Mouse (Mus musculus) ES-Bruce4 (cell line): ENCODE results near the gene Gm47955. TPM values are rescaled to one million over a fixed set of nuclear protein-coding genes. Genes with fewer than 3 reads are reported as not detected.
"Not testable (repeated sequence)": the region's sequence is repeated elsewhere in the genome, so short reads cannot be mapped to it uniquely, and the experiment has no call there.

Experiments used
- H3K27ac ChIP-seq: 2 replicates; pipeline ENCODE4 v1.5.1; 2012; ENCODE audit warnings: low read length, inconsistent platforms; ENCODE audit not compliant: insufficient read depth
- H3K27me3 ChIP-seq: 2 replicates; pipeline ENCODE4 v1.6.1; 2012; ENCODE audit warnings: mild to moderate bottlenecking, low read length, inconsistent platforms; ENCODE audit not compliant: control insufficient read depth, poor library complexity, insufficient read depth, severe bottlenecking
- H3K36me3 ChIP-seq: 2 replicates; pipeline ENCODE4 v1.6.1; 2012; ENCODE audit warnings: inconsistent platforms, mild to moderate bottlenecking, low read length, moderate library complexity; ENCODE audit not compliant: control insufficient read depth, poor library complexity, insufficient read depth, severe bottlenecking
- H3K4me1 ChIP-seq: one replicate; pipeline ENCODE4 v1.8.1; 2011; ENCODE audit warnings: low read length; ENCODE audit not compliant: control insufficient read depth, insufficient read depth
- H3K4me3 ChIP-seq: 2 replicates; pipeline ENCODE4 v1.5.1; 2011; ENCODE audit warnings: low read depth, mild to moderate bottlenecking, low read length
- H3K9ac ChIP-seq: 2 replicates; pipeline ENCODE4 v1.6.1; 2012; ENCODE audit warnings: low read depth, mild to moderate bottlenecking, inconsistent platforms; ENCODE audit not compliant: poor library complexity, severe bottlenecking
- H3K9me3 ChIP-seq: replicated peaks from 2 replicates; pipeline ENCODE4 v1.6.1; 2012; ENCODE audit warnings: mild to moderate bottlenecking, low read length, inconsistent platforms; ENCODE audit not compliant: control insufficient read depth, poor library complexity, insufficient read depth, severe bottlenecking
- CTCF ChIP-seq: IDR thresholded peaks from one replicate; pipeline ENCODE4 v1.8.1; 2011; ENCODE audit warnings: low read depth, low read length
- EP300 ChIP-seq: IDR thresholded peaks from 2 replicates; pipeline ENCODE4 v1.6.1; 2011; ENCODE audit warnings: low read depth, low read length; ENCODE audit not compliant: insufficient read depth
- POLR2A ChIP-seq: IDR thresholded peaks from one replicate; pipeline ENCODE4 v1.8.1; 2011; ENCODE audit warnings: low read length; ENCODE audit not compliant: insufficient read depth
- polyA plus RNA-seq: library from polyadenylated mRNA; stranded (reverse); fragments of >200 nt; gene quantifications from 2 replicates; pipeline ENCODE4 v1.2.4, GENCODE M21; 2011; ENCODE audit warnings: low read depth; ENCODE audit not compliant: missing spikeins, insufficient read depth, insufficient read length

Gm47955 gene
- polyA plus RNA-seq = not detected in 2 replicates

GRCm38 (mm10) chr1:82959870-82960385, at the start of gene Gm47955:
Gene Gm47955 (plus strand): TSS chr1:82960286.
- Histone ChIP-seq H3K9me3 (0 out of 2 replicates have a peak, but pooled peaks cover 3% of the 10 kb centered on the region), H3K27me3 (no peaks in the 10 kb centered on the region), H3K27ac (no peak within 1 kb of the TSS), H3K4me3 (peak within 1 kb of the TSS; percentile 73), H3K9ac (no peak within 1 kb of the TSS), H3K36me3 (no peaks in the 10 kb centered on the region), H3K4me1 (no peaks in the 10 kb centered on the region)
- peak; percentile 70; the same call in 1 of the 2 replicates for TF ChIP-seq EP300
- peak; percentile 26 for TF ChIP-seq CTCF
- no peak for TF ChIP-seq POLR2A

DNA sequence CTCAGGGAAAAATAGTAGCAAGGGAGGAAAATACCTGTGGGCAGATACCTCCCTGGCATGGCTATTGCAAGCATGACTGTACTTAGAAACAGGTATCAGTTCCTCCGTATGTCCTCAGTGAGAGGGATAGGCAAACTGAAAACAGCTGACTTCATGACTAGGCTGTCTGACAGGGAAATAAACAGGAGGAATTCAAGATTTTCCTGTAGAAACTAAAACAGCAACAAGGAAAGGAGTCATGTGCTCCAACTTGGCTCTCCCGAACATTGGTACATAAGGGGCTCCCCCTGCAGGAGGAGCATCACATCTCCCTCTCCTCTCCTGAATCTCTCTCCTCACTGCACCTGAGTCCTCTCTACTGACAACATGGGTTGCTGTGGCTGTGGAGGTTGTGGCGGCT, 47.1 kb upstream of the Gm47955 start, which contains the start of gene A030005L19Rik:
Gene A030005L19Rik (plus strand): TSS at position 301 of the 400 bp plus-strand sequence.
- Histone ChIP-seq H3K9ac (no peak within 1 kb of the TSS), H3K27me3 (no peaks in the 10 kb centered on the region; the same call in 1 of the 2 replicates), H3K36me3 (no peaks in the 10 kb centered on the region), H3K9me3 (no peaks in the 10 kb centered on the region), H3K27ac (no peak within 1 kb of the TSS), H3K4me3 (no peak within 1 kb of the TSS), H3K4me1 (no peaks in the 10 kb centered on the region)
- TF ChIP-seq POLR2A (no peak), EP300 (no peak), CTCF (peak; percentile 18)

DNA sequence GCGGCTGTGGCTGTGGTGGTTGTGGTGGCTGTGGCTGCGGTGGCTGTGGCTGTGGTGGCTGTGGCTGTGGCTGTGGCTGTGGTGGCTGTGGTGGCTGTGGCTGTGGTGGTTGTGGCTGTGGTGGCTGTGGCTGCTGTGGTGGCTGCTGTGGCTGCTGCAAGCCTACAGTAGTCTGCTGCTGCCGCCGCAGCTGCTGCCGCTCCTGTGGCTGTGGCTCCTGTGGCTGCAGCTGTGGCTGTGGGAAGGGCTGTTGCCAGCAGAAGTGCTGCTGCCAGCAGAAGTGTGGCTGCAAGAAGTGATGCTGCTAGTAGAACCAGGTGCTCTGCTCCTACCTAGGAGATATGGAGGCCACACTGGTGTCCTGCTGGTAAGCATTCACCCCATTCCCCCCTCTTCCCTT, 46.7 kb upstream of the Gm47955 start:
- not testable (repeated sequence) for H3K9ac ChIP-seq, H3K9me3 ChIP-seq, H3K4me1 ChIP-seq, H3K36me3 ChIP-seq, H3K4me3 ChIP-seq, H3K27ac ChIP-seq, H3K27me3 ChIP-seq

GRCm38 (mm10) chr1:82924650-82925049, 35.4 kb upstream of the Gm47955 start, which contains the start of gene A030014E15Rik:
Gene A030014E15Rik (plus strand): TSS chr1:82924917.
- H3K9ac ChIP-seq = no peak within 1 kb of the TSS
- H3K9me3 ChIP-seq = no peaks in the 10 kb centered on the region
- no peaks in the 10 kb centered on the region for H3K27me3 ChIP-seq
- peak within 1 kb of the TSS; percentile 77 for H3K4me3 ChIP-seq
- H3K4me1 ChIP-seq = no peaks in the 10 kb centered on the region
- no peak within 1 kb of the TSS for H3K27ac ChIP-seq
- no peaks in the 10 kb centered on the region for H3K36me3 ChIP-seq
- TF ChIP-seq CTCF = no peak
- no peak for TF ChIP-seq EP300
- TF ChIP-seq POLR2A = no peak

DNA sequence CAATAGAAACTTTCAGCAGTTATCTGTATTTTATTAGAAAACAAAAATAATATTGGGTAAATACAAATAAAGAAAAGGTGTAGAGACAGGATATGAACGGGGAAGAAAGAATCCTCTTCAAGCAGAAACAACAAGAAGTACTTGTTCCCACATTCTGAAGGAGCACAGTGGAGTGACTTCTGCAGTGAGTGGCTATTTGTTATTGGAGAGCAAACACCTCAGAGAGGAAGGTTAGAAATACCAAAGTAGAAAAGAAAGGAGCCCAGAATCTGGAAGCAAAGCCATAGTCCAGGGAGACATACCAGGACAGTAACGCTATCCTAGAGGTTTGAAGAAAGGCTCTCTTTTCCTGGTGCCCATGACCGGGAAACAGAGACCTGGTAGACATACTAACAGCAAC, 29.5 kb upstream of the Gm47955 start:
- H3K9ac ChIP-seq, H3K4me3 ChIP-seq, H3K27ac ChIP-seq, H3K27me3 ChIP-seq, H3K9me3 ChIP-seq, H3K4me1 ChIP-seq, H3K36me3 ChIP-seq: not testable (repeated sequence)

DNA sequence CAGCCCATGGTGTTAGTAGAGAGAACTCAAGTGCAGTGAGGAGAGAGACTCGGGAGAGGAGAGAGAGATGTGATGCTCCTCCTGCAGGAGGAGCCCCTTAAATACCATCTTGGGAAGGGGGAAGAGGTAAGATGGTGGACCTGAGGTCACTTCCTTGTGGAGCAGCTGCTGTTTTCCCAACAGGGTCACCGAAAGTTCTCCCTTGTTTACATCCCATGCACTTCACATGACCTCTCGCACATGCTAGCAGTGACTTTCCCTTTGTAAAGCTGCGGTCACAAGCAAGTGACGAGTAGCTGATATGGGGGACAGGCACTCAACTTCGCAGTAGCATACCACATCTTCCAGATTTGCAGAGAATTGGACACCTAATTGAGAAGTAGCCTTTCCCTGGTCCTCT, 28.8 kb upstream of the Gm47955 start, which contains the start of gene Gm6217:
Gene Gm6217 (minus strand): TSS at position 74 of the 400 bp plus-strand sequence.
- not testable (repeated sequence) for H3K9ac ChIP-seq, H3K4me1 ChIP-seq, H3K4me3 ChIP-seq, H3K27me3 ChIP-seq, H3K36me3 ChIP-seq, H3K27ac ChIP-seq, H3K9me3 ChIP-seq
